Mouse (Mus musculus) cerebellum, postnatal 10 days (tissue): ENCODE measurements around the gene Fam120b.

Experiments
- DNase-seq, 2 experiments: peaks; one replicate each; pipeline ENCODE4 v3.0.0; 2021; ENCODE audit warnings: mixed read lengths in 2 of 2

Fam120b gene

DNA sequence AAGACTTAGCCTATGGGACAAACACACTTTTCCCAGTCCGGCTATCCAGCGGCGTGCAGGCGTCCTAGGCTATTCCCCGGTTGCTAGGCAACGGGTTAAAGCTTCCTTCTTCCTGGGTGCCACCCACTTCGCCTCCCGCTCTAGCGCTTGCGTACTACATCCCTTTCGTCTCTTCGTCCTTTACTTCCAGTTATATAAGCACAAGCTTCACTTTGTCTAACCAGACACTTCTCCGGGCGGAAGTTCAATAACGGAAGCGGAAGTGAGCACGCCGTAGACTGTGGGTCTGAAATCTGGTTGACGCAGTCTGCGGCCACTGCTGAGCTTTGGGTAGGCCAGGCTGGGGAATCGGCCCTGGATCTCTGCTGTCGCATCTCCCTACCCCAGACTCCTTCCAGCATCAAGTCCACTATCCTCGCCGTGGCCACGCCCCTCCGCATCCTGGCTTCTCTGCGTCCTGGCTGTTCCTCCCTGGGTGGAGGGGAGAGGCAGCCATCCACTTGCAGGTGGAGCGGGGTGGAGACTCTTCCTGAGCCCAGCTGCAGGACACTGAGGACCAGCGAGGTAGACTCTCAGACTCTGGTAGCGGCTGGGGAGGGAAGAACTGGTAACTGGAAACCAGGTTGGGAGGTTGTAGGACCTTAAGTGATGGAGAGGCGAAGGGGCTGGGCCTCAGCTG, at the start of gene Fam120b:
TSS of gene Fam120b (plus strand) at position 206 of the 679 bp plus-strand sequence.
- DNase-seq: peak; percentile 84 to 89

GRCm38 (mm10) chr17:15350152-15350551, 45.9 kb upstream of the Fam120b start:
- DNase-seq: no peak

DNA sequence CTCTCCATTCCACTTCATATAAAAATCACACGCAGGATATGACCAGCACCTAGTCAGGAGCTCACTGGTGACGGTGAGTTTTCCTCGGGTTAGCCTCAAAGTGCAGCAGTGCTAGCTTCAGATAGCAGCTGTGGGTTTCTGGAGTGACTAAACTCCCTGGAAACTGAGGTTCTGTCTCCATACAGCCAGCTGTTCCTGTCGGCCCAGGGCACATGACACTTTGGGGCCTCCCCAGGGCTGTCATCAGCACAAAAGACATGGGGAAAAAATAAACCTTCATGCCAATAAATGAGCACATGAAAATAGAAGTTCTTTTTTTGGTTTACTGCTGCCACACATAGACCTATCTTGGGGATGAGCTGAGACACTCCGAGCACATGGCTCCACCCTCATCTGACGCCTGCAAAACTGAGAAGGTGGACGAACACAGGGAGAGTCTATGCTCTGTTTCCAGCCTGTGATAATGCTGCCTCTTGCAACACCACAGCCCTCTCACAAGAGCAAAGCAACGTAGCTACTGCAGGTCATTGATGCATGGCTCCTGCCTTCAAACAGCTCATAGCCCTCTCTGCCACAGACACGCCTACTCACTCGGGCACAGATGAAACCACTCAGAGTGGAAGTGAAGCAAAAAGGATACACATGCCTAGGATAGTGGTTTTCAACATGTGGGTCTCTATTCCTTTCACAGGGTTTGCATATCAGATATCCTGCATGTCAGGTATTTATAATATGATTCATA, 43.0 kb upstream of the Fam120b start:
- no peak for DNase-seq

DNA sequence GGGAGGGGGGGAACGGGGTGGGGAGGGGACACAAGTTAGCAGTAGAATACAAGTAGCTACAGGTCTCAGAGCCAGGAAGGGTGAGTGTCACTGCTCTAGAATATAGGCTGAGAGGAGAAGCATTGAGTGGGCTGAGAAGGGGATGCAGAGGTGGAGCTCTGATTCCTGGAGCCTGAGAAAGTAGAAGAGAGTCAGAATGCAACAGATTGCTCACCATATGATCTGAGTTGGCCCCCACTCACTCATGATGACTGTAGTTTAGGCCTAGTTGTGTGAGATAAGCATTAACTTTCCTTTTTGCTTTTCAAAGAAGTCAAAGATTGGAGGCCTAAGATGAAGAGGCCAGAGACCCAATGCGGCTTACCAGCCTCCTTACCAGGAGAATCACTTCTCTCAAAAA, 42.0 kb upstream of the Fam120b start:
- DNase-seq: no peak

DNA sequence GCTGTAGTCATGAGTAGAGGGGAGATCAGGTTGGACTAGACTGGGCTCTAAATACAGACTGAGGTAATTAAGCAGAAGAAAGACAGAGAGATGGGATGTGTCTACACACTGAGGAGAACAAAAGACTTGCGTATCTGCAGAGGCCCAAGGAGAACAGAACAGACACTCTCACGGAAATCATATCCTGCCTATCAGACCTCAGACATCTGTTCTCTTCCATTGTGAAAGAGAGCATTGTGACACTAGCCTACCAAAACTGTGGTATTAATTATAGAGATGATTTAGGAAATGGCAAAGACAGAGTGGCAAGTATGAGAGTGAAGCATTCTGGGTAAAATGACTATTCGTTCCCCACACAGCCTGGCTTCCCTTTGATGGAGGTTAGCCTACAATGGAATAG, 40.9 kb upstream of the Fam120b start:
- DNase-seq: no peak

- no peak for DNase-seq
These were observed 39.5 kb upstream of the Fam120b start for GRCm38 (mm10) chr17:15356526-15356925.

DNA sequence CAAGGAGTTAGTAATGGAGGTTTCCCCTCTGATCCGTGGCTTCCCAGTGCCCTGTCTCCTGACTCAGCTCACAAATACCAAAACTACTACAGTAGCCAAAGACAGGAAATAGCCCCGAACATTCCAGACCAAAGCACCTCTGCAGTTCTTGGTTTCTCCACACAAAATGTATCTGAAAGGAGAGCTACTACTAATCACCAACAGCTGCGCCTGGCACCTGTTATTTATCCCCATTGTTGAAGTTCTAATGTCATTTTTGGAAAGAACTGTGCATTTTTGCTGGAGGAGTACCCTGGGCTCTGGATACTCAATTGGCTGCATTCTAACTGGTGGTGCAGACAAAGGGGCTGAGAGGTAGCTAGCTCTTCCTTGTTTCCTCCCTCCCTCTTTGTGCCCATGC, 38.9 kb upstream of the Fam120b start:
- DNase-seq: no peak

DNA sequence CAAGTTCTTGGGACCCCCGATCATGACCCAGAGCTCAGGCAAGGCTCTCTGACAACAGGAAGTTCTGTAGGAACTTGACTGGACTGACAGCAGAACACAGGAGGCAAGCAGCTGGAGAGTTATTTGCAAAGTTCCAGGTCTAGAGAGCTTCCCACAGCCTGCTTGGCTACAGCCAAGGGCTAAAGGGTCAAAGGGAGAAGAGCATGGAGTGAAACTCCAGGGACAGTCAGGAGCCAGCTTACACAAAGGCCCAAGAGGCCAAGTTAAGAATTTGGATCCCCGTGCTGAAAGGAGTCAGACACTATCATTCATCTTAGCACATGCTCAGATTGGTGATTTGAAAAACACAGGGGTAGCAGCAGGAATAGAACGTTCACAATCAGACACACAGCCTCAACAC, 32.3 kb upstream of the Fam120b start:
- no peak for DNase-seq

- no peak for DNase-seq
These were observed 30.4 kb upstream of the Fam120b start for GRCm38 (mm10) chr17:15365650-15366049.

DNA sequence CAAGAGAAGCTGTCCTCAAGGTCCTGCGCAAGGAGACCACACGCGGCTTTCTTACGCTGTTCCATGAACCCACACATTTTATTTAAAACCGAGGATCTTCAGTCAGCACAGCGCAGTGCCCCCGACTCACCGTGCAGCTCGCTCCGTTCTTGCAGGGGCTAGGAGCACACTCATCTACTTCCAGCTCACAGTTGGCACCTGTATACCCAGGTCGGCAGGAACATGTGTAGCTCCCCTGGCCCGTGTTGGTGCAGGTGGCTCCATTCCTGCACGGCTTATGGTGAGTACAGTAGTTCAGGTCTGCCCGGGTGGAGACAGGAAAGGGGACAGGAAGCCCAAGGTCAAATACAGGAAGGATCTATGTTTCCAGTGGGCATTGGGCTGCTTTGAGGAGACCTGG, 25.6 kb upstream of the Fam120b start:
- DNase-seq: no peak

DNA sequence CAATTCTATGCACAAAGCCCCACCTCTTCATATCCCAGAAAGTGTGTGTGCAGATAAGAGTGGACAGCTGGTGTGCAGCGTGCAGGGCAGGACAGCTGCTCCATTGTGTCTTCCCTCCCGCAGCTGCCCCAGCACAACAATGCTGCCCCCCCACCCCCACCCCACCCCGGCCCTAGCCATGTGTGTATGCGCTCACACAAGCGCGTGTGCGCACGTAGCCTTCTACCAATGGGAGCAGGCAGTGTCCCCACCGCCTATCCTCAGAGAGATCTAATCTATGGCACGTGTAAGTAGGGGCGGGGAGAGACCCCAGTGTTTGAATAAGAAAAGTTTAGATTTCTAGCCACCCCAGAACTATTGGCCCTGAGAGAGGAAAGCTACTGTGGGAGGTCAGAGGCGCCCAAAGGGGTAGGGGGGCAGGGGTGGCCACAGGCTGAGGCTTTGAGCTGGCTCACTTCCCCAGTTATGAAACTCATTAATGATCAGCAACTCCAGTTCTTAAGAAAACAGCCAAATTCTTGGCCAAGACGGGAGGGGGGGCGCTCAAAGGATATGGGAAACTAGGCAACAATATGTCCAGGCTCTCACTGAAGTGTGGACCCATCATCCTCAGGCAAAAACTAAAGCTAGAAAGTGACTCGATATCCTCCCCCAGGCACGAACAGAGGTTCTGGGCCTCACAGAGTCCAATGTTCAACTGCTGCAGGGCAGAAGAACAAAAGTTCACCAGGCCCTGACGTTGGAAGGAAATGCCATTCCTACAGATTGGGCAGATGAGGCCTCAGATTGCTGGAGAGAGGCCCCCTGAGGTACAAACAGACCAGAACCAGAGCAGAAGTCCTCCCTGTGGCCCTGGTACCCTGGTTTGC, 23.8 kb upstream of the Fam120b start:
- DNase-seq: peak in 1 of 2 experiments; percentile 7

DNA sequence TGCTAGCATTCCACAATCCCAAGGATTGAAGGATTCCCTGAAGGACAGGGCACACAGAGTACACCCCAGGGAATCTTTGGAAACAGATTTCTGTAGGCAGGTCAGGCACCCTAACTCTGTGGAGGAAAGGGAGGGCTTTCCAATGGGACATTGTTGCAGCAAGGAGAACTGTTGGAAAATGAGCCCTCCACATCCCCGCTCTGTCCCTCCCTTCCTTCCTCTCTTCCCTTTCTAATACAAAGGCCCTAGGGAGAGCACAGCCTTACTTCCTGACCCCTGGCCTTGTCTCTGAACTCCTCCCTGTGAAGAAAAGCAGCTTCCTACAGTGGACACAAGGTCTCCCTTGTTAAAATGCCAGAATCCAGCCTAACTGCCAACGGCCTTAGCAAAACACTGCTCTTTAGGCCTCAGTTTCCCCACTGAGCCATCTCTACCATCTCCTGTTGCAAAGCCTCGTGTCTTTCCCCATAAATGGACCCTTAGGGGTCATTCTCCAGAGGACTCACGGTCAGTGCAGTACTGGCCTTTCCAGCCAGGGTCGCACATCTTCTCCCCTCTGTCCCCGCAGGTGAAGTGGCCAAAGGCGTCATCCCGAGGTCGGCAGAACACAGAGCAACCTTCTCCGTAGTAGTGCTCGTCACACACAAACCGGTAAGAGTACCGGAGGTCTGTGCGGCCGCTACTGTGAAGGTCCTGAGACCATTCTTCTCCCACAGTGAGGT, 22.9 kb upstream of the Fam120b start:
- DNase-seq: no peak

DNA sequence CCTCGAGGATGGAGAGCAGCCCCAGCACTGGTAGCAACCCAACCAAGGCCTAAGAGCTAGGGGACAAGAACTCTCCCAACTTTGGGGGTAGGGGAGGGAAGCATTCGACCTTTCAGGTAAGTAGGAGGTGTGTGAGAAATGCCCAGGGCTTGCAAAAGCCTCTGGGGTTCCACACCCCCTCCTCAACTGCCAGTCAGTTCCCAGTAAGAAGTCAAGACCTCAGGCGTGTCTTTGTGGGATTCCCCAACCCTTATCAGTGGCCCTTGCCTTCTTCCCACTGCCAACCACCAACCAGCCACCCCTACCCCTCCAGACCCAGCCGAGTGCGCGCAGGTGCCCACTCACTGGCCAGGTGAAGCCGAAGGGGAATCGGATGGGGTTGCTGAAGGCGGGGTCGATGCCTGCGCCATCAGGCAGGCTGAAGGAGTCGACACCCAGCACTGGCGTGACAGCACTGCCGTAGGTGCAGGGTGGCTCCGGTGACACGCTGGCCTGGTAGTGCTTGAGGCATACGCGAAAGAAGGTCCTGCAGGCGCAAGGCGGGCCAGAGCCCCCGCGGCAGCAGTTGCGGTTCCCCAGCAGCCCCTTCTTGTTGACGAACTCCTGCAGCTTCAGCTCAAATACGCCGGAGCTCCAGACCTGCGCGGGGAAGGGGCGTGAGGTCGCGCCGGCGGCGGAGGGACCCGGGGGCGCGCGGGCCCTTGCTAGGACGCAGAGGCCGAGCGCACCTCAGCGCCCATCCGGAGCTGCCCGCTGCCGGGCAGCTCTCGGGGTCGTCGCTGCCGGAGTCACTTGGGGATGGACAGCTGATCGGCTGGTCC, 21.5 kb upstream of the Fam120b start:
- peak in 1 of 2 experiments; percentile 49 for DNase-seq

DNA sequence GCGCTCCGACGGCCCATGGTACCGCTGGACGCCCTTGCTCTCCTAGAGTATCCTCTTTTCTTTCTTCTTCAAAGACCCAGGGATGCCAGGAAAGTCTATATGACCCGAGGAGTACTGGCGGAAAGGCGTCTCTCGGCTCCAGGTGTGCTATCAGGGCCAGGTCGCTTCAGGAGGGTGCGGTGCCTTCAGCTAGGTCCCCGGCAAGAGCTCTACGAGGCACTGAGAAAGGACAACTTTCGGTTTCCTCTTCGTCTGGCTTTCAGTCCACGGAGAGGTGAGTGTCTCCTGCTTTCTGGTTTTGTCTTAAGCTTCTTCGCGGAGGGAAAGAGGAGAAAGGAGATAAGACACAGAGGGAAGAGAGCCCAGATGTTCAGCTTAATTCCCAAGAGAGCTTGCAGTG, 20.8 kb upstream of the Fam120b start:
- DNase-seq: peak in 1 of 2 experiments; percentile 39

- DNase-seq: peak; percentile 70 to 79
These were observed 20.1 kb upstream of the Fam120b start for GRCm38 (mm10) chr17:15375701-15376493.

DNA sequence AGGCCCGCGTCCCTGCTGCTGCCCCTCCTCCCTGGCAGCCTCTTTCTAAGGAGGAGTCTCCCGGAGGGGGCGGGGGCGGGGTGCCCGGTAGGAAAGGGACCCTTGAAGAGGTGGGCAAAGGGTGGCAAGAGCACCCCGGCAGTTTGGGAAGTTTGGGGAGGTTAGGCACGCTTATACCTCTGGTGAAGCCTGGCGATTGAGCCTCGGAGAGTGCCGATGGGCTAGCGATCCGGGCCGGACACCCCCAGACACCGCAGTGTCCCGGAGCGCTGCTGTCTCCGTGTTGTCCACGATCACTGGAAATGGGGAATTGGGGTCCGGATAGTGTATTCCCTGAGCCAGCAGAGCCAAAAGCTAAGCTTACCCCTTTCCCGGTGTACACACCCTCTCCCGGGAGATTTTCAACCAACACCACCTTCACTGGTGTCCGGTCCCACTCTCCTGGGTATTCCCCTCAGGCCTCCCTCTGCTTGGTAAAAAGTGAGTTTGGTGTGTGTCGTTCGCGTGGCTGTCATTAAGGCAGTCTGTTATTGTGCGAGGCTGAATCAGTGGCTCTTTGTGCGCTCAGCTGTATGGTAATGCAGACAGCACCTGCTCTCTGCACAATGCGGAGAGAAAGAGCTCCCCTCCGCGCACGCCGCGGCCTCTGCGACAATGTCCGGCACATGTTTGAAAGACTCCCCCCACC, 19.4 kb upstream of the Fam120b start, which contains the start of gene Dll1:
TSS of gene Dll1 (minus strand) at position 379 of the 688 bp plus-strand sequence.
- DNase-seq: peak; percentile 68 to 75

DNA sequence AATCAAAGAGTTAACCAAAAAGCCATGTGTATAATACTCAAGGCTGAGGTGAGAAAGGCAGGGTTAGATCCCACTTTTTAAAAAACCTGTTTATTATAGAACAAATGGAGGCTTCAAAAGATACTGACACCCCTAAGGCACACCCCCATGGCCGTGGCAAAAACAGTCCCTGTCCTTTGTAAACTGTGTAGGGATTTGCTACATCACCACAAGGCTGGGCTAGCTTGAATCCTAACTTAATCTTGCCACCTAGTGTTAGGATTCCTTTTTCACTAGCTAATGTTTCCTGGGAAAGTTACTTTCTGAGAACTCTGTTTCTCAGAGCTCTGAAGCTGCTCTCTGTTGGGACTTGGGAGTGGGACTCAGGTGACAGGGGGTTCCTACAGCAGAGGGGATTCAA, 18.1 kb upstream of the Fam120b start:
- peak; percentile 32 to 48 for DNase-seq

DNA sequence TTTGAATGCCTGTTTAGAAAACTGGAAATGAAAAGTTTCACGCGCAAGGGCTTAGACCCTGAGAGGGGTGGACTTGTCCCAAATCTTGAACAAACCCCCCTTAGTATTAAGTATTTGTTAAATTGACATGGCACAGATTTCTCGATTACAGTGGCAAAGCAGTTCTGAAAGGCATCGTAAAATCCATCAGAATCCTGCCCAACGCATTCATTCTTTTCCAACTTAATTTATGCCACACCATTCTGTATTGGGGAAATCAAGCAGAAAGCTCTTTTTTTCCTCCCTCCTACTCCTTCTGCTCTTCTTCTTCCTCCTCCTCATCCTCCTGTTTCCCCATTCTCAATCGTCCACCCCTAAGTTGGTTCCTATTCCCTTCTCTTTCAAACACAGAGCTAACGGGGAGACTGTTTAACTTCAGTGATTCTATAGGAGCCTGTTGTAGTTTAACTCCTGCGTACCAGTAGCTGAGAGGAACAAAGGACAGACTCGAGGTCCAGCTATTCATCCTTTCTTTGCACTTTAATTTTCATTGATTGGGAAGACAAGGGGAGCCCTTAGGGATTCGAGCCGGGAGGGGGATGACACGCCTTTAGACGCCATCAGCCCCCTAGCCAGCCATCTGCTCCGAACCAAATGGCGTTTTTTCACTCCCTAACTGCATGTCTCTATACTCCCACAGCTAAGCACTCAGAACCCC, 17.4 kb upstream of the Fam120b start:
- peak in 1 of 2 experiments; percentile 20 for DNase-seq

DNA sequence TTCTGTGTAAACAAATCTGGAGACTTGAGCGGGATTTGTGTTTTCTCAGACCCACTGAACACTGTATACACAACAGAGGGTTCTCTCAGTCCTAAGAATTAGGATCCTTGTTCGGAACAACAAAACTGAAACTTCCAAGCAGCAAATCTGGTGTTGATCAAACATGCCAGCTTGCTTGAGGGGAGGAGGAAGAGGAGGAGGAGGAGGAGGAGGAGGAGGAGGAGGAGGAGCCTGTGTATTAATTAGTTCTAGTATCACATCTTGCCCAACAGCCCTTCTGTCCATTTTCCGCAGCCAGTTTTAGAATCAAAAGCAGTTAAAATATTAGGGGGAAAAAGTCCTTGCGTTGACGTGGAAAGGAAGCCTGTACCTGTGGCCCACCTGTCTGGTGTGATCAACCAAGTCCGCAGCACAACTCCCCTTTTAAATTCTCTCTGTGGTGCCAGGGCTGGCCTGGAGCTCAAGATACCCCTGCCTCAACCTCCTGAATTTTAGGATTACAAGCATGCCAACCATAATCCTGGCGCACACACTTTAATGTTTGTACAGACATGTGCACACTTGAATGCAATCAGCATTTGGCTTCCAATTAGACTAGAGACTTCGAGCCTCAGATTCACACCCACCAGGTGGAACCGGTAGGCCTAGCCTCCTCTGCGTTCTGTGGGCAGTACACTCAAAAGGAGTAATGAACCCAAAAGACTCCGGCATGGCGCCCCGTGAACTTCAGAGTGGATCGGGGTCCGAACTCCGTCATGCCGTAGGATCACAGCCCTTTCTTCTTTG, 16.1 kb upstream of the Fam120b start:
- DNase-seq: no peak
